Mouse (Mus musculus) spleen, postnatal 4 days (tissue): ENCODE data around the gene Luzp1.

ENCODE experiments used
- DNase-seq, 2 experiments: peaks; one replicate each; pipeline ENCODE4 v3.0.0; 2022; ENCODE audit warnings: low spot score in 2 of 2

Gene Luzp1

GRCm38 (mm10) chr4:136469371-136469903 lies at the start of gene Luzp1:
TSS of gene Luzp1 (plus strand) at chr4:136469761.
- DNase-seq, result peak; percentile 85 to 92

- DNase-seq, result no peak
Observed at GRCm38 (mm10) chr4:136423224-136423623, 46.3 kb upstream of the Luzp1 start, which contains the start of gene Htr1d. TSS of gene Htr1d (plus strand) at chr4:136423524.

GRCm38 (mm10) chr4:136424120-136424999 lies 45.2 kb upstream of the Luzp1 start:
- DNase-seq, result no peak

GRCm38 (mm10) chr4:136425000-136425288 lies 44.6 kb upstream of the Luzp1 start:
- DNase-seq, result no peak

- DNase-seq, result no peak
Observed at GRCm38 (mm10) chr4:136430609-136431375, 38.8 kb upstream of the Luzp1 start.

- DNase-seq, result peak; percentile 45 to 75
Observed at GRCm38 (mm10) chr4:136431376-136431693, 38.2 kb upstream of the Luzp1 start.

GRCm38 (mm10) chr4:136434029-136434428 lies 35.5 kb upstream of the Luzp1 start:
- DNase-seq, result no peak

- no peak for DNase-seq
Observed at GRCm38 (mm10) chr4:136439106-136439505, 30.5 kb upstream of the Luzp1 start.

- DNase-seq, result no peak
Observed at GRCm38 (mm10) chr4:136441354-136442043, 28.1 kb upstream of the Luzp1 start.

GRCm38 (mm10) chr4:136444561-136444960 lies 25.0 kb upstream of the Luzp1 start:
- DNase-seq, result no peak

- no peak for DNase-seq
Observed at GRCm38 (mm10) chr4:136449795-136450194, 19.8 kb upstream of the Luzp1 start.

GRCm38 (mm10) chr4:136450271-136450670 lies 19.3 kb upstream of the Luzp1 start:
- DNase-seq, result no peak

GRCm38 (mm10) chr4:136451564-136451963 lies 18.0 kb upstream of the Luzp1 start:
- DNase-seq, result no peak

GRCm38 (mm10) chr4:136452286-136452685 lies 17.3 kb upstream of the Luzp1 start:
- no peak for DNase-seq

- DNase-seq, result no peak
Observed at GRCm38 (mm10) chr4:136452792-136453191, 16.8 kb upstream of the Luzp1 start.

GRCm38 (mm10) chr4:136454850-136455260 lies 14.7 kb upstream of the Luzp1 start:
- peak; percentile 61 to 84 for DNase-seq

- DNase-seq, result no peak
Observed at GRCm38 (mm10) chr4:136456516-136457218, 12.9 kb upstream of the Luzp1 start.

- DNase-seq, result no peak
Observed at GRCm38 (mm10) chr4:136458276-136458675, 11.3 kb upstream of the Luzp1 start.

GRCm38 (mm10) chr4:136459210-136459609 lies 10.4 kb upstream of the Luzp1 start:
- no peak for DNase-seq

GRCm38 (mm10) chr4:136461206-136461605 lies 8.4 kb upstream of the Luzp1 start:
- DNase-seq, result peak in 1 of 2 experiments; percentile 30

- peak in 1 of 2 experiments; percentile 48 for DNase-seq
Observed at GRCm38 (mm10) chr4:136461761-136462085, 7.8 kb upstream of the Luzp1 start.
